Mouse (Mus musculus) stomach, postnatal 0 days (tissue): ENCODE measurements around the gene Tmem184c.

Source experiments
- CTCF ChIP-seq: IDR thresholded peaks from 2 replicates; pipeline ENCODE4 v1.5.1; 2016; ENCODE audit warnings: antibody characterized with exemption, low read depth, mild to moderate bottlenecking, moderate library complexity
- EP300 ChIP-seq: optimal IDR thresholded peaks from 2 replicates; pipeline ENCODE3; 2016; ENCODE audit warnings: antibody characterized with exemption

DNA sequence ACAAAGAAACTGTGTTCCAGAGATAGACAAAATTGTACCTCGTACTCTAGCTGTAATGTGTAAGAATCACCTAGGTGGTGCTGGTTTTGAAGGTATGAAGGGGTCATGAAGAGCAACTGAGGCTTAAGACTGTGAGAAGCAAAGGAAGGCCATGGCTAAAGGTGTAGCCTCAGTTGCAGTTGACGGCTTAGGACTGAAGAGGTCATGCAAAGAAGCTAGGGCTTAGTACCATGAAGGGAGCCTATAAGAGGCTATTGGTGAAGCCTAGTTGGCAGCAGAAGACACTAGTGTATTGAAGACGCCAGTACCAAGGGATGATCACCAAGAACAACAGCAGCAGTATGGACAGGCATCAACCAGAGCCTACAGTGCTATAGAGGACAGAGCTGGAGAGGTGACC lies 58.0 kb downstream of the Tmem184c start:
- TF ChIP-seq CTCF (no peak), EP300 (no peak)
